Mouse (Mus musculus) forebrain, embryonic 14.5 days (tissue): ENCODE results near the gene Kdelr1. TPM values are rescaled to one million over a fixed set of nuclear protein-coding genes. Genes with fewer than 3 reads are reported as not detected.
"Not testable (repeated sequence)": the region's sequence is repeated elsewhere in the genome, so short reads cannot be mapped to it uniquely, and the experiment has no call there.

Experiments
- ATAC-seq: fragments of 200-750 bp; cut with Nextera tagmentation; 2 replicates; pipeline ENCODE4 v1.8.0; 2017; ENCODE audit warnings: mild to moderate bottlenecking, moderate library complexity
- DNase-seq: peaks from one replicate; pipeline ENCODE4 v3.0.0-alpha.2; 2015; ENCODE audit warnings: low spot score
- H3K27ac ChIP-seq: fragments of 300-500 bp; sonication (generic); 2 replicates; pipeline ENCODE4 v1.5.1; 2014; ENCODE audit warnings: low read depth, mild to moderate bottlenecking, control low read depth, low read length, moderate library complexity
- H3K27me3 ChIP-seq: fragments of 300-500 bp; sonication (generic); replicated peaks from 2 replicates; pipeline ENCODE4 v1.6.1; 2014; ENCODE audit warnings: low read length, control low read depth, mixed read lengths; ENCODE audit not compliant: control insufficient read depth, insufficient read depth
- H3K36me3 ChIP-seq: fragments of 300-500 bp; sonication (generic); 2 replicates; pipeline ENCODE4 v1.6.1; 2014; ENCODE audit warnings: low read length, control low read depth; ENCODE audit not compliant: control insufficient read depth, insufficient read depth
- H3K4me1 ChIP-seq: fragments of 300-500 bp; sonication (generic); 2 replicates; pipeline ENCODE4 v1.6.1; 2014; ENCODE audit warnings: antibody characterized with exemption, low read length, control low read depth; ENCODE audit not compliant: control insufficient read depth, insufficient read depth
- H3K4me2 ChIP-seq: fragments of 300-500 bp; sonication (generic); 2 replicates; pipeline ENCODE4 v1.6.1; 2014; ENCODE audit warnings: mild to moderate bottlenecking, control low read depth, low read length
- H3K4me3 ChIP-seq: fragments of 300-500 bp; sonication (generic); 2 replicates; pipeline ENCODE4 v1.5.1; 2014; ENCODE audit warnings: low read depth, low read length, control low read depth
- H3K9ac ChIP-seq: fragments of 300-500 bp; sonication (generic); 2 replicates; pipeline ENCODE4 v1.6.1; 2014; ENCODE audit warnings: mild to moderate bottlenecking, low read length, control low read depth, moderate library complexity
- H3K9me3 ChIP-seq: fragments of 300-500 bp; sonication (generic); replicated peaks from 2 replicates; pipeline ENCODE4 v1.6.1; 2016; ENCODE audit warnings: low read length, control low read depth, mixed read lengths; ENCODE audit not compliant: control insufficient read depth
- WGBS: fragments of 180-500 bp; shearing (Covaris S2); extraction: QIAGEN DNeasy Blood & Tissue Kit; methylation state at CpG from one replicate; pipeline ENCODE4 v1.1.7; 2014; 5-methylcytosine and 5-hydroxymethylcytosine counted together
- polyA plus RNA-seq: library from polyadenylated mRNA; unstranded; fragments of >200 nt; fragmentation: Nextera tagmentation; extraction: Ambion mirVana; gene quantifications from 2 replicates; pipeline ENCODE4 v1.2.1, GENCODE M21; 2014

The Kdelr1 gene
- polyA plus RNA-seq, 1 experiment from 2014 or later: 104 TPM

- Histone ChIP-seq H3K4me3 (peak overlapping the region; percentile 62), H3K4me2 (peak overlapping the region; percentile 75), H3K27ac (peak overlapping the region; percentile 63), H3K4me1 (peaks cover 13% of the 10 kb centered on the region), H3K9ac (peak overlapping the region; percentile 86), H3K9me3 (no peaks in the 10 kb centered on the region), H3K36me3 (no peaks in the 10 kb centered on the region), H3K27me3 (peaks cover 25% of the 10 kb centered on the region; the same call in 1 of the 2 replicates)
- ATAC-seq (peak; percentile 68), DNase-seq (peak; percentile 95)
- 1% methylated on average over 116 of the region's 117 CpGs for WGBS
Measured at GRCm38 (mm10) chr7:45865925-45866910, 6.4 kb upstream of the Kdelr1 start.

DNA sequence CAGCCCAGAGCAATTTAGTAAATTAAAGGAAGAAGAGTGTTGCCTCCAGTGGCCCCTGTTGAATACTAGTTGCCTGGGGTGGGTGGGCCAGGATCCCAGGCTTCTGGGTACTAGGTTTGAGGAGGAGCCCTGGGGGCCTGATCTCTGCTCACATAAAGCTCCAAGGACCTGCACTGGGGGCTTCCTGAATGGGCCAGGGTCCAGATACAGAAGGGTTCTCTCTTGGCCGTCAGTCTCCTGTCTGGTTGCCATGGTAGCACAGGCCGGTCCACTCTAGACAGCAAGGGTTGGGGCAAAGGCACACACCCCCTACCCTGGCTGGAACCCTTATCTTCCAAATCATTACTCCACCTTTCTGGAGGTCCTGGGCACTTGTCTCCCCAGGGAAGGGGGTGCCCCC is 4.7 kb upstream of the Kdelr1 start:
- no peak overlapping the region for H3K27ac ChIP-seq
- peak overlapping the region; percentile 75 for H3K4me2 ChIP-seq
- no peak overlapping the region for H3K4me3 ChIP-seq
- peak; percentile 12; the same call in 1 of the 2 replicates for ATAC-seq
- peaks cover 27% of the 10 kb centered on the region; the same call in 1 of the 2 replicates for H3K27me3 ChIP-seq
- no peaks in the 10 kb centered on the region for H3K9me3 ChIP-seq
- peak; percentile 58 for DNase-seq
- H3K36me3 ChIP-seq: no peaks in the 10 kb centered on the region
- no peak overlapping the region for H3K9ac ChIP-seq
- 6% methylated on average over 2 of the region's 2 CpGs for WGBS
- H3K4me1 ChIP-seq: peaks cover 13% of the 10 kb centered on the region

DNA sequence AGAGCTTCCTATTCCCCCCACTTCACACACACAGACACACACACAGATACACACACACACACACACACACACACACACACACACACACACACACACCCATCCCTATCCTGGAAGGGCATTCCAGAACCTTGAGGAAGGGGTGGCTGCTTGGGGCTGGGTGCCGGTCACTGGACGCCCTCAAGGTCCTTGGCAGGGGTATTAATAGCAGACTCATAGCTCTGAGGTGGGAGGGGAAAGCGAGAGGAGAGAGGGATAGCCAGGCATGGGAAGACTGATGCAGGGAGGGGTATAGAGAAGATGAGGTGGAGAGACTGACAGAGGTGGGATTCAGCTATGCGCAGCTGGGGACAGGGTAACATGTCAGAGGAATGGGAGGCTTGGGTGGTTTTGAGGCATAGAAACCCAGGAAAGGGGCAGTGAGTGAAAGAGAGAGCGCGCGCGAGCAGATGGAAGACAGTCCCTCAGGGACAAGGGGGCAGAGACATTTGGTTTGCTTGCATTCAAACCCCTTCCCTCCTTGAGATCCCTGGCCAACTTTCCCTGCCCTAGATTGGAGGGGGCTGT is 3.4 kb upstream of the Kdelr1 start:
- H3K27me3 ChIP-seq: peaks cover 27% of the 10 kb centered on the region; the same call in 1 of the 2 replicates
- ATAC-seq: no peak
- no peak overlapping the region for H3K27ac ChIP-seq
- no peaks in the 10 kb centered on the region for H3K36me3 ChIP-seq
- H3K4me2 ChIP-seq: peak overlapping the region; percentile 59
- 34% methylated on average over 8 of the region's 8 CpGs for whole genome bisulfite sequencing
- no peak overlapping the region for H3K4me3 ChIP-seq
- no peaks in the 10 kb centered on the region for H3K9me3 ChIP-seq
- H3K4me1 ChIP-seq: peaks cover 19% of the 10 kb centered on the region
- DNase-seq: no peak
- peak overlapping the region; percentile 63 for H3K9ac ChIP-seq

DNA sequence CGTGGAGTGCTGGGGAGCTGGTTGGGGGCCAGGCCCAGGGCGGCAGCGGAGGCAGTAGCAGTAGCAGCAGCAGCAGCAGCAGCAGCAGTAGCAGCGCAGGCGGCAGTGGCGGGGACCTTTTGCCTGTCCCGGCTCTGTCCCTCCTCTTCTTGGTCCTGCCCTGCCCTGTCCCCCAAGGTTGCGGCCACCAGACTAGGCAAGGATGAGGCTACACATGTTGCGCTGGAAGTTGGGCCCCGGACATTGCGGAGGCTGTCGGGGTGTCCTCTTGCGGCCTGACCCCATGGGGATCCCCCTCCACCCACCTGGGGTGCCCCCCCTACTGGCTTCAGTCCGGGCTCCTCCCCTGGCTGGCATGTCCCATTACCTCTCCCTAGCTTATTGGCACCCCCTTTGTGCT is 2.8 kb upstream of the Kdelr1 start:
- Histone ChIP-seq H3K9me3 (no peaks in the 10 kb centered on the region), H3K36me3 (peaks cover 3% of the 10 kb centered on the region), H3K27me3 (peaks cover 27% of the 10 kb centered on the region; the same call in 1 of the 2 replicates), H3K9ac (peak overlapping the region; percentile 63), H3K27ac (no peak overlapping the region), H3K4me3 (peak overlapping the region; percentile 28; the same call in 1 of the 2 replicates), H3K4me1 (peaks cover 23% of the 10 kb centered on the region), H3K4me2 (peak overlapping the region; percentile 59)
- ATAC-seq: no peak
- no peak for DNase-seq
- WGBS: 3% methylated on average over 13 of the region's 14 CpGs

DNA sequence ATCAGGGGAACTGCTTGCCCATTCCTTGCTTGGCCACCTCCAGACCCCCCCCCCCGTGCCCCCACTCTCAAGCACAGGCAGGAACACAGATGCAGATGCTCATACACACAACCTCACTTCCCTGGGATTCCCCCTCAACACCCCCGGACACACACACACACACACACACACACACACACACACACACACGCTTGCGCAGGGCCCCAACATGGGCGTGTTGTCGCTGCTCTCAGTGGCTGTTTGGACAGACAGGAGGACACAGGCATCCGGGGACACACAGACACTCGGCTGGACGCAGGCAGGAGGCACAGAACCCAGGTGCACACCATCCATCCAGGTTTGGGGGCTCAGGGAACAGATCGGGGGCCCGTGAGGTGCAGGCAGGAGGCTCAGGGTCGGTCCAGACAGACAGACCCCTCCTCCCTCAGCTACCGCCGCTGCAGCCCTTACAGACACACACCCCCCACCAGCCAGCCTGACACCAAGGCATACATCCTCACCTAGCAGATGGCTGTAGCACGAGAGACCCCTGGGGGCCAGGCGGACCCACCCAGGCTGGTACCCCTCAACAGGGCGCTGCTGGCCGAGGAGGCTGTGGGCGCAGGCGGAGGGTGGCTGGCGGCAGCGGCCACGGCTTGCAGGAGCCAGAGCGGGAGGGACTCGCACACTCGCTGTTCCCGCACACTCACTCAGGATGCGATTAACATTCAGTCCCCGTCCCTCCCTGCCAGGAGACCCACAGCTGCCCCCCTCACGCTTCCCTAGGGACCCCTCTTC is 2.1 kb upstream of the Kdelr1 start:
- Histone ChIP-seq H3K4me3 (peak overlapping the region; percentile 28), H3K9me3 (no peaks in the 10 kb centered on the region), H3K36me3 (peaks cover 8% of the 10 kb centered on the region), H3K4me1 (peaks cover 24% of the 10 kb centered on the region), H3K27me3 (peaks cover 27% of the 10 kb centered on the region; the same call in 1 of the 2 replicates), H3K27ac (no peak overlapping the region), H3K4me2 (peak overlapping the region; percentile 59), H3K9ac (peak overlapping the region; percentile 63)
- 2% methylated on average over 30 of the region's 30 CpGs for WGBS
- no peak for ATAC-seq
- peak; percentile 24 for DNase-seq

GRCm38 (mm10) chr7:45873061-45873947 is 732 bp downstream of the Kdelr1 start:
- peak overlapping the region; percentile 87 for H3K4me2 ChIP-seq
- ATAC-seq (peak; percentile 52), DNase-seq (no peak)
- 4% methylated on average over 28 of the region's 28 CpGs for WGBS
- H3K27ac ChIP-seq: peak overlapping the region; percentile 78
- peaks cover 12% of the 10 kb centered on the region for H3K4me1 ChIP-seq
- H3K4me3 ChIP-seq: peak overlapping the region; percentile 76
- peaks cover 33% of the 10 kb centered on the region for H3K36me3 ChIP-seq
- peaks cover 24% of the 10 kb centered on the region; the same call in 1 of the 2 replicates for H3K27me3 ChIP-seq
- peak overlapping the region; percentile 98 for H3K9ac ChIP-seq
- H3K9me3 ChIP-seq: no peaks in the 10 kb centered on the region

DNA sequence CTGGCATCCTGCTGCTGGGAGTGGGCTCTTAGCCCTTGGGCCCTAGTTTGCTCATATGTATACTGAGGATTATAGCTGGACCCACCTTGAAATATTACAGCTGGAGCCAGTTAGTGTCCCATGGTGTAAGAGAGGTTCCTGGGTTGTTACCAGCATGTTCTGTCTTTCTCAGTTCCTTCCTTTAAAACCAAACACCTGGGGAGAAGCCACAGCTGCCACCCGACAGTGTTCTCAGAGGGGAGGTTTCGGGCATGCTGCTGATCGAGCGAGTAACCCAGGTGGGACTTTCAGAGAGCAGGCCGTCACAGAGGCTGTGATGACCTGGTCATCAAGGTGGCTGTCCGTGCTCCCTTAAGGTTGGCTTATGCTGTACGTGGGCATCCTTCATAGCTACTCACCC is 4.3 kb downstream of the Kdelr1 start:
- Histone ChIP-seq H3K4me2 (no peak overlapping the region), H3K9me3 (no peaks in the 10 kb centered on the region), H3K4me3 (no peak overlapping the region), H3K27me3 (no peaks in the 10 kb centered on the region), H3K36me3 (peaks cover 63% of the 10 kb centered on the region), H3K4me1 (peaks cover 11% of the 10 kb centered on the region), H3K9ac (no peak overlapping the region), H3K27ac (no peak overlapping the region)
- 98% methylated on average over 7 of the region's 7 CpGs for WGBS
- DNase-seq: no peak
- ATAC-seq: no peak

- DNase-seq, H3K9me3 ChIP-seq, H3K4me2 ChIP-seq, ATAC-seq, H3K27me3 ChIP-seq, H3K4me3 ChIP-seq, H3K9ac ChIP-seq, H3K27ac ChIP-seq: not testable (repeated sequence)
- 95% methylated on average over 1 of the region's 1 CpGs for WGBS
- Histone ChIP-seq H3K36me3 (peaks cover 77% of the 10 kb centered on the region), H3K4me1 (peaks cover 11% of the 10 kb centered on the region)
Measured at GRCm38 (mm10) chr7:45878278-45878677, 5.7 kb downstream of the Kdelr1 start, which contains the start of gene Grin2d. TSS of gene Grin2d (minus strand) at chr7:45878378.
